Mouse (Mus musculus): ENCODE results near the gene Tmem150a. TPM values are rescaled to one million over a fixed set of nuclear protein-coding genes. Genes with fewer than 3 reads are reported as not detected.

The Tmem150a gene
- total RNA-seq, 2 experiments from 2014 or later = 6.8 to 11.0 TPM

- DNase-seq (ENCODE audit: low spot score in 2 of 2) = no peak
Observed at GRCm38 (mm10) chr6:72348411-72348810, 6.8 kb upstream of the Tmem150a start.

DNA sequence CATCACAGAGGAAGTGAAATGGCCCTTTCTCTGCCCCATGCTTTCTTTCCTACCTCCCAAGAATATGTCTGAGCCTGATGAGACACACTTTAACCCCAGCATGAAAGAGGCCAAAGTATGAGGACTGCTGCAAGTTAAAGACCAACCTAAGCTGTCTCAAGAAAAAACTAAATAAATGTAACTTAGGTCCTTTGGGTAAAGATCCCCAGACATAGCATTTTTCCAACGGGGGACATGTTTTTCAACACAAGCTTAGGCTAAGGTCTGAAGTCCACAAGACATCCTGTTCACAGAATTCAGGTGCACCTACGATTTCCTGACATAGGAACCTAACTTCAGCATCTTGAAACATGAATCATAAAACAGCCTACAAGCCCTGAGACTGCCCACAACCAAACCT is 5.0 kb upstream of the Tmem150a start:
- no peak for DNase-seq (ENCODE audit: low spot score in 2 of 2)

GRCm38 (mm10) chr6:72352636-72353405 is 2.4 kb upstream of the Tmem150a start:
- DNase-seq (ENCODE audit: low spot score in 2 of 2) = no peak

DNA sequence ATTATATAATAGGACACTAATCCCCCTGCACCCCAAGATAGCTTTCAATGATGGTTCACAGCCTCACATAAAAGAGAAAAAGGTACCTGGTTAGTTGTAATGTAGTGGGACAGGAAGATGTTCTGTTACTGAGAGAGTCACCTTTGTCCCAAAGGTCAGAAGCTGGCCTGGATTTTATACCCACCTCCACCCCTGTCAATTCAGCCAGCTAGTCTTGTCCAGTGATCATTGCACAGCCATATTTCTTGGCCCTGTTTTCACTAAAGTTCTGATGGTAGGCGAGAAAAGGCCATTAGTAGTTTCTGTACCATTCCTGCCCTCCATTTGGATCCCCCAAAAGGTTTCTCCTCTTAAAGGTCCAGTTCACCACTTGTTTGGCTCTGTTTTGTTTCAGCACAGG is 1.2 kb upstream of the Tmem150a start:
- DNase-seq (ENCODE audit: low spot score in 2 of 2) = no peak

GRCm38 (mm10) chr6:72356001-72356532 is 820 bp downstream of the Tmem150a start:
- DNase-seq (ENCODE audit: low spot score in 2 of 2) = no peak

DNA sequence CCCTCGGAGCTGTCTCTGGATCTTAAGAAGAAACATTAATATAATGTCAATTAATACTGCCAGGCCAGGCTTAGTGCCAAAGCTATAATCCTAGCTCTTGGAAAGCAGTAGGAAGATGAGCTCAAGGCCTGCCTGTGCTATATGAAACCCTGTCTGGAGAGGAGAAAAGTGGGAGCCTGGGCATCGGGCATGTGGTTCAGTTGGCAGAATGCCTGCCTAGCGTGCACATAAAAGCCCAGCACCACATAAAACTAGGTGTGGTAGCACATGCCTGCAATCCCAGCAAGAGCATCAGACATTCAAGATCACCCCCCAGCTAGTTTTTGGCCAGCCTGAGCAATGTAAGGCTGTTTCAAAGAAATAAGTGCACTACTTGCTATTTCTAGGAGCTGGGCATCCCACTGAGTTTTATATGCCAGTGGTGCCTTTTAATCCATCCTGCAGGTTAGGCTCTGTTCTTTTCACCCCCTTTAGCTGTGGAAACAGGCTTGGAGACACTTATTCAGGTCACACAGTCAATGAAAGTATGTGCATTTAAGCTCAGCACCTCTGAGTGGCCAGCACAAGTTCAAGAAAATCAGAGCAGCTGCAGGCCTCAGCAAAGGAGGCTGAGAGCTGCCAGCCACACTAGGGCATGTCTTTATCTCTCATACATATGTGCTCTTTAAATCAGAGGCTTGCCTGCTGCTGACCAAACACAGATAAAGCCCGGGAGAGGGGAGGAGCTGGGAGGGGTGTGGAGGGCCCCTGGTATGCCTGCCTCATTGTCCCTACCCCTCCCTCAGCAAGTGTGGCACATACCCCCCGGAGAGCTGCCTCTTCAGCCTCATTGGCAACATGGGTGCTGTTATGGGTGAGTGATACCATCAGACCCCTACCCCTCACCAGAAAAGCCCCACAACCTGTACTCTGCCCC is 2.2 kb downstream of the Tmem150a start:
- no peak for DNase-seq (ENCODE audit: low spot score in 2 of 2)

GRCm38 (mm10) chr6:72358086-72358764 is 3.0 kb downstream of the Tmem150a start:
- no peak for DNase-seq (ENCODE audit: low spot score in 2 of 2)

- DNase-seq (ENCODE audit: low spot score in 2 of 2) = no peak
Observed at GRCm38 (mm10) chr6:72359343-72359742, 4.1 kb downstream of the Tmem150a start.

DNA sequence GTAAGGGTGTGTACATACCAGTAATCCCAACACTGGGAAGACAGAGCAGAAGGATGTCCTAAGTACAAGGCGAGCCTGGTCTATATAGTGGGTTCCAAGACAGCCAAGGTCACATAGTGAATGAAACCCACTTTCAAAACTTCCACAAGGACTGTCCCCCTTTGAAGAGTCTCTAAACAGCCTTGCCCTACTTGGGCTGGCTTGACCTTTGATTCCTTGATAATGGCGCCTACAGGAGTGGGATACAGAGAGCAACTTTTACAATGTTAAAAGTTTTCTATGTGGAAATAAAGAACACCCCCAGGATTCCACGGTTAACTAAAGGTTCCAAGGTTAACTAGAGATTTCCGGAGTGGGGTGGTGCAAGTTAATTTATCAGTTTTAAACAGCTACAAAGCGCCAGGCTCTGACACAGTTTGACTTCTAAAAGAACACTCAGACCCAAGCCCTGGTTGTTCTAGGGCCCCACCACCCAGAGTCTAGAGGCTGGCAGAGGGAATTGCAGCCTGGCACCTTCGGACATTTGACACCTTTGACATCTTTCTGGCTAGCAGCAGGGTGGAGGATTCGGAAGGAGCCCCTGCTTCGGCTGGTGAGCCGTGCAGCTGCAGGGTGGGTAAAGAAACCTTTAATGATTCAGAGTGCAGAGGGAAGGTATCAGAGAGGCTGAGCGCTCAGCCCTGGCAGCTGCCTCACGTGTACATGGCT is 4.8 kb downstream of the Tmem150a start:
- DNase-seq (ENCODE audit: low spot score in 2 of 2) = no peak

DNA sequence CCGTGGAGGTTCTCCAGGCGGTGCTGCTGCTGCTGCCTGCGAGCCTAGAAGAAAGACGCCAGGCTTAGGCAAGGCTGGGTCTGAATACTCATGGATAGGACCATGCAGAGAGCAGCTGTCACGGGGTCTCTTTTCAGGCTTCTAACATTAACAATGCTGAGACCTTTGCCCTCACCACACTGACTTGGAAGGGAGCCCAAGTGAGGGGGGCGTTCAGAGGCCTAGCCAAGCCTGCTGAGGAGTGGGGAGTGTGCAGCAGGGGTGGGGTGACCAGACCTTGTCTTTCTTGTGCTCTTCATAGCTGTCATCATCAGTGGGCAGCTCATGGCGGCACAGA is 5.3 kb downstream of the Tmem150a start:
- DNase-seq (ENCODE audit: low spot score in 2 of 2) = no peak

DNA sequence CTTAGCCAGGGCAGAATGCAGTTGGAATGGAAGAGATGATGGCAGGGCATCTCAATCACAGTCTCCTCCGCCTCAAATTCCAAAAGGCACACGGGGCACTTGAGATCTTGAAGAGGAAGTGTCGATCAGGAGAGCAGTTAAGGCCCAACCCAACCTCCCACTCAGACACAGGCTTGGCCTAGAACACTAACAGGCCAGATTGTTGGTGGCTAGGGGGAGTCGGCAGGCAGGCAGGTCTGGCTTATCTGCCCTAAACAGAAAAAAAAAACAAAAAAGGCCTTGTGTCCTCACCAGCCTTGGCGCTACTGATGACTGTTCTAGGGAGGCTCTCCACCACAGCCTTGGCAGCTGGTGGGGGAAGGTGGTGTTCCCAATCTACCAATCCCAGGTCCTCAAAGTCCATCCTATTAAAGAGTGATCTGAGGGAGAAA is 5.9 kb downstream of the Tmem150a start:
- DNase-seq (ENCODE audit: low spot score in 2 of 2) = no peak

DNA sequence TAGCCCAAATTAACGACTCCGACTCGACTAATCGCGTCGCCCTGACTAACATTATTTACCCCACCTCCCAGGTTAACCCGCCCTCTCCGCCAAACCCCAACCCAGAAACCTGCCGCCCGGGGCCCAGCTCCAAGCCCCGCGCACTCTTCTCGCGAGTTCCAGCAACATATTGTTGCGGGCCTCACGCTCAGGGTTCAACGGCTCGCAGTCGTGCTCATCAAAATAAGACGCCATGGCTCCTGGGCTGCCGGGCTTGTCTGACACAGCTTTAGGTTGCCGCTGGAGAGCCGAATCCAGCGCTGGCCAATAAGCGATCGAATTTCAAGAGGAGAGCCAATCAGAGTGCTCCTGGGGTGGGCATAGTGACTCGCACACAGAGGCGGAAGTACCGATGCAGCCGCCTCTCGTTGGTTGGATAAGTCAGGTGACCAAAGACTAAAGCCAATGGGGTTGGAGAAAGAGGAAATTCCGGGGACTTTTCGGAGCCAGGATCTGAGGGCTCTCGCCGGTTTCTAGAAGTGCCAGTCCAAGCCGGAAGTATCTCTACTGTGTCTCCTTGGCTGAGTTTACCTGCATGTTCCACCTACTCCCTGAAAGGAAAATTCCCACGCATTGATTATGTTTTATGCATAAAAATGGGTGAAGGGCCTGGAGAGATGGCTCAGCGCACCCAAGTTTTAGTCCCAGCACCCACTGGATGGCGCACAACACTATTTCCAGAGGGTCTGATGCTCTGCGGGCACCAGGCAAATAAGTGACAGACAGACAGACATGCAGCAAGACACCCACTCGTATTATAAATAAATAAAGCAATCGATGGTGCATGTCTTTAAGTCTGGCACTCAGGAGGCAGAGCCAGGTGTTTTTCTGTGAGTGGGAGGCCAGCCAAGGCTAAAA is 7.1 kb downstream of the Tmem150a start:
- peak; percentile 94 for DNase-seq (ENCODE audit: low spot score in 2 of 2)

- DNase-seq (ENCODE audit: low spot score in 2 of 2) = no peak
Observed at GRCm38 (mm10) chr6:72364009-72364408, 8.8 kb downstream of the Tmem150a start.

DNA sequence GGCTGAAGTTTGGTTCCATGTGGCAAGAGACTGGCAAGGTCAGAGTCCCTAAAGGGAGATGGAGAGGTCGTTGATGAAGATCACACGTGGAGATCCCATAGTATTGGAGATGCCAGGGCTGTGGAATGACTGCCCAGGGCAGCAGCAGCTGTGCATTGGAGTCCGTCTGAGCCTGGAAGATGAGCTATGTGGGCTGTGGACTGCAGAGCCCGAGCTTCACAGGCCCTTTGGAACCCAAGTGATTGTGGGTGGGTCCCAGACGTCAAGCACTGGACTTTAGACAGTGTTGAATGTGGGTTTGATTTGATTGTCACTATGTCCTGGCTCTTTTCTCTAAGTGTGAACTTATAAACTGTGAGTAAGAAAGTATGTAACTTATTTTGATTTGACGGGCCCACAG is 9.7 kb downstream of the Tmem150a start:
- DNase-seq (ENCODE audit: low spot score in 2 of 2) = no peak

DNA sequence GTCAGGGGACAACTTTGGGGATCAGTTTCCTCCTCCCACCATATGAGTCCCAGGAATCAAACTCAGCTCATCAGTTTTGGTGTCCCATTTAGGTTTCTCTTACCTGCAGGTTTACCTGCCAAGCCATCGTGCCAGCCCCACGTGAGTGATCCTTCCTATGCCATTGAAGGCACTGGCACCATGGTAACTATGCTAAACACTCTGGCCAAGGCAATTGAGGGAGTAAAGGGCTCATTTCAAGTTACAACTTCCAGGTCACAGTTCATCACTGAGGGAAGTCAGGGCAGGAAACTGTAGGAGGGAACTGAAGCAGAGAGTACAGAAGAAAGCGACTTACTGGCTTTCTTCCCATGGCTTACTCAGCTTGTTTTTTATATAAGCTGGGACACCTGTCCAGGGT is 11.1 kb downstream of the Tmem150a start:
- no peak for DNase-seq (ENCODE audit: low spot score in 2 of 2)

DNA sequence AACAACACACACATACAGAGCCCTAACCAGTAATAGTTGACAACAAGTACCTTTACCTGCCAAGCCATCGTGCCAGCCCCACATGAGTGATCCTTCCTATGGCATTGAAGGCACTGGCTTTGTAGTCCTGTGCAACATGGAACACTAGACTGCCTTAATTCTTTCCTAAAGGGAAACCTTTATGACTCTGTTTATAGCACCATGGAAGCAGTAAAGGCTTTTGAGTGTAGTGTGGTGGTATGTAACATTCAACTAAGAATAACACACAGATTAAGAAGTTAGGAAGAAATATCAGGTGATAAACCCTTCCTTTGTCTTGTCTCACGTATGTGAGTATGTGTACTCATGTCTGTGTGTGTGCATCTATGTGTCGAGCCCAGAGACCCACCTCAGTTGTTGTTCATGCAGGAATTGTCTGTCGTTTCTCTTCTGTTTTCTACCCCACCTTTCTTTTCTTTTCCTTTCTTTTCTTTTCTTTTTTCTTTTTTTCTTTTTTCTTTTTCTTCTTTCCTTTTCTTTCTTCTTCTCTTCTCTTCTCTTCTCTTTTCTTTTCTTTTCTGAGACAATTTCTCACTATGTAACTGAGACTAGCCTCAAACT is 11.7 kb downstream of the Tmem150a start, which contains the start of gene Rnf181:
TSS of gene Rnf181 (minus strand) at position 113 of the 600 bp plus-strand sequence.
- DNase-seq (ENCODE audit: low spot score in 2 of 2) = no peak

- DNase-seq (ENCODE audit: low spot score in 2 of 2) = no peak
Observed at GRCm38 (mm10) chr6:72367460-72367974, 12.3 kb downstream of the Tmem150a start.

DNA sequence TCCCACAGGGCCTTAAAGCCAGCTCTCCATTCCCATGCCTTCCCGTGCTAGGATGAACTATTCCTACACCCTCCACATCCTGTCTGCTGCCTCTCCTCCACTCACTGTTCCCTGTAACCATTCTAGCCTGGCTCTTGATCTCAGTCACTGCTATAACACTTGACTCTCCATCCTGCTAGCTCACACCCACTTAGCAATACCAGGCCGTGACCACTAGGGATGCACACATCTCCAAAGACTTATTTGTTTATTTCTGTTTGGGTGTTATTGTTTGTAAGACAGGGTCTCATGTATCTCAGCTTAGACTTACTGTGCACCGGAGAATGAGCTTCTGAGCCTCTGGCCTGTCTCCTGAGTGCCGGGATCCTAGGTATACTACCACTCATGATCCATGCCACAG is 14.3 kb downstream of the Tmem150a start:
- DNase-seq (ENCODE audit: low spot score in 2 of 2) = no peak

DNA sequence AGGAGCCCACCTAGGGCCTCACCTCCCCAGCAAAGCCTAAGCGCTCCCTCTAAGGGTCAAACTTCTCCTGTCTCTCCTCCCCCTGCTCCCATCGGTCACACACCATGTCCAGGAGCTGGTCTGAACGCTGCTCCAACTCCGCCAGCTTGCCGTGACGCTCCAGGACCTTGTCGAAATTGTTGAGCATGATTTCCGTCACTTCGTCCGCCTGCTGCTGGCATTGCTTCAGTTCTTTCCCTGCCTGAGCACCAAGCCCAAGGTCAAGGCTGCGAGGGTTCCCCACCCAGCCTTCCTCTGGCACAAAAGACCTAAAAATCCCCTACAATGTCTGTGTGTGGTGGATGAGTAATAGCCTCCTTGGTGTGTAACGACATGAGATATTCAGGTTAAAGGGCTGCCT is 14.8 kb downstream of the Tmem150a start:
- DNase-seq (ENCODE audit: low spot score in 2 of 2) = no peak

Measured in left cerebral cortex, adult 18-20 months (tissue).